Mouse (Mus musculus) neutrophil, adult 5-6 weeks (primary cell): ENCODE results near the gene Agpat1. TPM values are rescaled to one million over a fixed set of nuclear protein-coding genes. Genes with fewer than 3 reads are reported as not detected.

Source experiments
- ATAC-seq: fragments of 151-379, 151-347 bp; 2 replicates; pipeline ENCODE4 v1.8.0; 2017; ENCODE audit warnings: mild to moderate bottlenecking, moderate TSS enrichment; ENCODE audit not compliant: insufficient number of reproducible peaks, poor library complexity, low FRiP score, severe bottlenecking; ENCODE audit errors: extremely low read depth
- total RNA-seq: library from RNA; stranded (forward); fragments of 200-1000 nt; gene quantifications from 2 replicates; pipeline ENCODE4 v1.2.3, GENCODE M21; 2017

The Agpat1 gene
- total RNA-seq, 1 experiment from 2014 or later: 32.9 TPM

DNA sequence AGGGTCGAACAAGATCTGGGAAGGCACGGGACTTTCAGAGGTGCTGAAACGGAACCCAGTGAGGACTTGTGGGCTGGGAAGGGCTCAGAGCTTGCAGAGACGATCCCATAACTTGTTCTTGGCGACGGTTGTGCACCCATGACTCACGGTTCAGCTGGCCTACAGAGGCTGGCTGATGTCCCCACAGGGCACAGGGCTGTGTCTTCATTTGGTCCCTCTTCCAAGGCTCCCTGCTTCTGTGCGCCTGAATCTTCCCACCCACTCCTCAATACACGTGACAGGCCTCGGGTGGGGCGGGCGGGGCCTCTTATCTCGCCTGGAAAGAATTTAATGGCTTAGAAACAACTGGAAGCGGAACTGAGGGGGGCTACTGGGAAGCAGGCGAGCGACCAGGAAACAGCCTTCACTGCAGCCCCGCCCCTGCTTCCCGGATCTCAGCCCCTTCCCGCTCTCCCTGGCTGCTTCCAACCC, 57.1 kb downstream of the Agpat1 start:
- ATAC-seq: no peak

- no peak for ATAC-seq
Observed at GRCm38 (mm10) chr17:34662468-34662867, 58.4 kb downstream of the Agpat1 start.

DNA sequence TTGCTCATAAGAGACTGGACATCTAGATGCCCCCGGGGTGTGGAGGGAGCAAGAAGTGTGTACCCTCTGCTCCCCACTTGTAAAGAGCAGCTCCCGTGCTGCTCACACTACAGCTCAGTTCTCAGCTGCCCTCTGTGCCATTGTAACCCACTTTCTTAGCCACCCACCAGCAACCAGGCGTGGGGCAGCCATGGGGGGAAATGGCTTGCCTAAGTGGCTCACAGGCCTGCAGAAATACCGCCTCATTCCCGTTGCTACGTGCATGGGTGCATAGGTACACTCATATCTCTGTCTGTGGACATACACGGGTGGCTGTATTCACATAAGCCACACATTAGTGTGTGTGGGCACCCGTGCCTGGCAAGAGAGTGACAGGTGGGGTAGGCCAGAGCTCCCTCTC, 58.9 kb downstream of the Agpat1 start:
- no peak for ATAC-seq

Other genes starting within 250 kb of the Agpat1 start
- 10.9 and 11.9 TPM in 2 replicates for gene Btnl2, start 249.4 kb upstream of the Agpat1 start, total RNA-seq
- 0.93 TPM in 1 of 2 replicates, not detected in the other for gene Btnl1, start 227.1 kb upstream of the Agpat1 start, total RNA-seq
- 12.5 and 14.0 TPM in 2 replicates for gene BC051142, start 205.4 kb upstream of the Agpat1 start, total RNA-seq
- not detected in 2 replicates for gene Btnl4, start 126.9 kb upstream of the Agpat1 start, total RNA-seq
- gene Btnl6, start 86.9 kb upstream of the Agpat1 start, total RNA-seq: not detected in 2 replicates
- gene Notch4, start 40.0 kb upstream of the Agpat1 start, total RNA-seq: 0.58 and 1.2 TPM in 2 replicates
- gene Gpsm3, start 14.5 kb upstream of the Agpat1 start, total RNA-seq: 188 and 218 TPM in 2 replicates
- 89.6 and 100 TPM in 2 replicates for gene Pbx2, start 13.0 kb upstream of the Agpat1 start, total RNA-seq
- 15.7 and 19.8 TPM in 2 replicates for gene Ager, start 6.4 kb upstream of the Agpat1 start, total RNA-seq
- 15.9 and 17.6 TPM in 2 replicates for gene Rnf5, start 572 bp upstream of the Agpat1 start, total RNA-seq
- gene Egfl8, start 11.7 kb downstream of the Agpat1 start, total RNA-seq: 1.7 and 4.2 TPM in 2 replicates
- 17.2 and 18.7 TPM in 2 replicates for gene Ppt2, start 24.2 kb downstream of the Agpat1 start, total RNA-seq
- 0.25 TPM in 1 of 2 replicates, not detected in the other for gene Prrt1, start 25.3 kb downstream of the Agpat1 start, total RNA-seq
- 15.2 and 17.2 TPM in 2 replicates for gene Fkbpl, start 40.5 kb downstream of the Agpat1 start, total RNA-seq
- 26.9 and 27.4 TPM in 2 replicates for gene Atf6b, start 42.9 kb downstream of the Agpat1 start, total RNA-seq
- gene Tnxb, start 66.3 kb downstream of the Agpat1 start, total RNA-seq: not detected in 2 replicates
- 0.12 and 0.23 TPM in 2 replicates for gene C4b, start 139.6 kb downstream of the Agpat1 start, total RNA-seq
- not detected in 2 replicates for gene Cyp21a1, start 200.3 kb downstream of the Agpat1 start, total RNA-seq
- gene Stk19, start 232.7 kb downstream of the Agpat1 start, total RNA-seq: 23.5 and 39.9 TPM in 2 replicates
- 36.1 and 45.8 TPM in 2 replicates for gene Dxo, start 232.8 kb downstream of the Agpat1 start, total RNA-seq
- gene Skiv2l, start 245.9 kb downstream of the Agpat1 start, total RNA-seq: 79.7 and 92.2 TPM in 2 replicates
- 22.6 and 36.0 TPM in 2 replicates for gene Nelfe, start 246.1 kb downstream of the Agpat1 start, total RNA-seq